Mouse (Mus musculus) cerebellum, adult 11 months (tissue): ENCODE measurements around the gene Tmem174.

Experiments
- DNase-seq: peaks from one replicate; pipeline ENCODE4 v3.0.0; 2022

Gene Tmem174

DNA sequence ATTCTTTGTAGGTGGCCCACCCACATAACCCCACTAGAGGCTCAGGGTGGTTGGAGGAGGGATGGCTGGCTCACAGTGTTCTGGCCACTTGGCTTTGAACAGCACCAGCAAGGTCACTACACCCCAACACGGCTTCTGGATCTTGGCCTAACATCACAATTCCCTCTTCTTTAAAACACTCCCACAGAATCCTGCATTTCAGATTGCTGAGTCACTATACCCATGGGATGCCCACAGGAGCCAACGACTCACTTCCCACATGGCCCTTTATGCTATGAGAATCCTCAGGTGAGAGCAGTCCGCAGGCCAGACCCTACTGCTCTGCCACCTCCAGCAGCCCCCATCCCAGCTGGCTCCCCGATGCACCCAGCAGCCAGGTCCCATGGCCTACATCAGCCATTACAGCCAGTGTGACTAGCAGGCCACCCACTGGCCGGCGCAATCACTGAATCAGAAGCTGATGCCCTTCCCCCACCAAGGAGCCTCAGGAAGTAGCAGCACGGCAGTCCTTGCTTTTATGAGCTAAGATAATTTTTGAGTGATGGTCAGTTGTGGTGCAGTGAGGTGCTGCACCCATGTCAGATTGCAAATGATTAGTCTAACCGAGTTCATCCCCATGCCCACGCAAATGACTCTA is 4.8 kb downstream of the Tmem174 start:
- DNase-seq: no peak

- no peak for DNase-seq
These were observed 5.9 kb downstream of the Tmem174 start for GRCm38 (mm10) chr13:98631105-98631838.

DNA sequence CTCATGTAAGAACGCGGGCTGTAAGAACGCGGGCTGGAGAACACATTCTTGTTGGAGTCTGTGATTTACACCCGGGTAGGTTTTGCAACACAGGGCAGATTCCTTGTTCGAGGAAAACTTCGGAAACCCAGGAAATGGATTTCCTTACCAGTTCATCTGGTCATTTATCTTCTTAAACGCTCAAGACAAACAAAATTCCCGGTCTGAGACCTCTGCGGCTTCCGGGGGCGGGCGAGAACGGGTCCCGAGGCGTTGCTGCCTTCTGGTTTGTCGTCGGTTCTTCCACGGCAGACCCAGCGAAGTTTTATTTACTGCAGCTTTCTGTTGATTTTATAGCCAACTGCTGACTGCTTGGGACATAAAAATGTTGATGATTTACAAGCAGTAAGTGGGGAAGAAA is 10.5 kb downstream of the Tmem174 start:
- no peak for DNase-seq

DNA sequence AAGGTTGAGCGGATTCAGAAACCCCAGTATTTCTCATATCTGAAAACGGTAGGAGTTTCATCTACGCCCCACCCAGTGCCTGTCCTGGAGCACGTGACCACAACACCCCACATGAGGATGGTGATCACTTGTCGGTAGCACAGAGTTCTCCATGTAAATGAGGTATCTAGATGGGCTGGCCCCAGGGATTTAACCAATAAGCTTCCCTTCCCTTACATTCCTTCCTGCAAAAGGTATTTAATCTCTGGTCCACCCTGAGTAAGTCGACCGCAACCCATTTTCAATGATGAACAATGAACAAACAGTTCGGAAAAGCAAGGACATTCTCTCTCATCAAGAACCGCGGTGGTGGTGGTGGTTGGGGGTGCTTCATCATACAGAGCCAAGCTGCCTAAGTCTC is 12.7 kb downstream of the Tmem174 start:
- no peak for DNase-seq

DNA sequence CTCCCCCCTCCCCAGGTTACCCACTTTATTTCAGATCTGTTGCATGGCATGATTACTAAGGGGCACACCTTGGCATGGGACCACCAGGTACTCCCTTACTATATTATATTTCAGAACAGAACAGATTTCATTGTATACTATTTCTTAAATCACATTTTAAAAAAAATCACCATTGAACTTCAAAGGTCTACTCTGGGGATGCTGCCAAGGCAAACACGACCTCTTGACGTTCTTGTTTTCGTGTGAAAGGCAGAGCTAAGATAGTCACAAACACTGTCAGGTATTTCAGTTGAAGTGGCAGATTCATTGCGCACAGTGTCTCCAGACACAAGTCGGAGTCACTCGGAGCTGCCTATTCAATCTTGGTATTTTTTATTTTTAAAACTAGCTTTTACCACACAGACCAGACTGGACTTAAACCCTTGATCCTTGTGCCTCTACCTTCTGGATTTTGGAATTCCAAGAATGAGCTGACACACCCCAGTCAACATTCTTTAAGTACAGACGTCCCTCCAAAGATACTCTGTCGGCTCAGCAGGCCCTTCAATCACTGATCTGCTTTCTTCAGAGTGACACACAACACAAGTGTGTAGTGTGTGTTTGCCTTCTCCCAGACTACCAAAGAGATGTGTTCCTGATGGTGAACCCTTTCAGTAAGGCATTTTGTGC is 14.2 kb downstream of the Tmem174 start:
- no peak for DNase-seq

DNA sequence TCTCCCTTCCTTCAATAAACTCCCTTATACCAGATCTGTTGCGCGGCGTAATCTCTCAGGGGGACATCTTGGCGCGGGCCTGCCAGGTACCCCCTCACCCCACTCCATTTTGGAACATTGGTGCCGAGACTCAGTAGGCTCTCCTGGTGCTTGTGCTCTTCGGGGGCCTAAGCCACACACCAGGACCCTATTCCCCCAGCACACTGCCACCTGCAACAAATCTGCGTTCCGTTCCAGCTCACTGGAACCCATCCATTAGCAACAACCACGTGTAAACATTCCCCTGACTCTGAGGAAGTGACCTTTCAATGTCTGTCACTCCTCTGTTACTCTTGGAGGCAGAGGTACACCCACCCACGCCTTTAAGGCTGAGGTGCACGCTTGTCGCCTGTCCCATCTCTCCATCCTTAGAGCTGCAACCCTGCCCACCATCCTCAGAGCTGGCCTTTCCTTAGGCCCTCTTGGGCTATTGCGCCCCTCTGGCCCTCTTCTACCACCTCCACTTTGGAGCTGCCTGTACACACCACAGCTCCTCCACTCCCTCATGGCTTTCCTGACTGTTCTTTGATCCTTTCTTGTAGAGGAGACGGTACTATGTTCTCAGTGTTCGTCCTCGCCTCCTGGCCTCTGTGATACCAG is 19.7 kb downstream of the Tmem174 start:
- DNase-seq: no peak

DNA sequence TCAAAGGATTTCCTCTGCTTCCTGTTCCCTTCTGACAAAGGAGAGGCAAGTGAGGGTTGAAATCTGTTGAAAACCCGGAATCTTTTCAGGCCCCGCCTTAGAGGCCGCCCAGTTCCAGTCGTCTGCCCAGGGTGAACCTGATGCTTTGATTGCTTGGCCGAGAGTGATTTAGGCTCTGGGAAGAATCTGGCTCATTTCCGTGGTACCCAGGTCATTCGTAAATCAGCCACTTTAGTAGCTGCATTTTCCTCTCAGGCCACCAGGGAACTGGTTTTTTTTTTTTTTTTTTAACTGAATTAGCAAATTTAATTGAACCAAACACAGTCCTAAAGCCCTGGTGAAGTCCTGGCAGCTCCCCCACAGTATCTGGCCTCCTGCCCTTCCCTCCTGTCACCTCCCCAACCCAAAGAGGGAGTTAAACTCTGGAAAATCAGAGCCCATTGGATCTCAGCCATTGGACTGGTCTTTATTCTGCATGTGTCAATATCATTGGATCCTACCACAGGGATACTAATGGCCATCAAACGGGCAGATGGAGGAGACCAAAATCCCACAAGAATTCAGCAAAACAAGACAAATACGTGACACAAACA is 29.2 kb downstream of the Tmem174 start:
- DNase-seq: no peak

GRCm38 (mm10) chr13:98603799-98604198 is 33.4 kb downstream of the Tmem174 start:
- no peak for DNase-seq

- no peak for DNase-seq
These were observed 40.5 kb downstream of the Tmem174 start for GRCm38 (mm10) chr13:98596746-98597145.

DNA sequence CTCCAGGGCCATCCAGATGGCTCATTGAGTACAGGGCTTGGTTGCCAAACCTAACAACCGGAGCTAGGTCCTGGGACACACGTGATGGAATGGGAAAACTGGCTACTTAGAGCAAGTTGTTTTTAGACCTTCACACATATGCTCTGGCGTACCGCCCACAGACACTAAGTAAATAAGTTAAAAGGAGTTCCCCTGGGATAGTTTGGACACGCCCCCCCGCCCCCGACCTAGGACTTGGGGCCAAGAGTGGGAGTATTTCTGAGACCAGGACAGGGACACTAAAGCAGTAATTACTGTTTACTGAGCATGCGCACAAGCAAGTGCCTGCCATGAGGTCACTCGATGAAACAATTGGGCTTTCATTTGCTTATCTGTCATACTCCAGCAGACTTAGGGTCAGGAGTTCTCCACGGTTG is 42.5 kb downstream of the Tmem174 start:
- no peak for DNase-seq

DNA sequence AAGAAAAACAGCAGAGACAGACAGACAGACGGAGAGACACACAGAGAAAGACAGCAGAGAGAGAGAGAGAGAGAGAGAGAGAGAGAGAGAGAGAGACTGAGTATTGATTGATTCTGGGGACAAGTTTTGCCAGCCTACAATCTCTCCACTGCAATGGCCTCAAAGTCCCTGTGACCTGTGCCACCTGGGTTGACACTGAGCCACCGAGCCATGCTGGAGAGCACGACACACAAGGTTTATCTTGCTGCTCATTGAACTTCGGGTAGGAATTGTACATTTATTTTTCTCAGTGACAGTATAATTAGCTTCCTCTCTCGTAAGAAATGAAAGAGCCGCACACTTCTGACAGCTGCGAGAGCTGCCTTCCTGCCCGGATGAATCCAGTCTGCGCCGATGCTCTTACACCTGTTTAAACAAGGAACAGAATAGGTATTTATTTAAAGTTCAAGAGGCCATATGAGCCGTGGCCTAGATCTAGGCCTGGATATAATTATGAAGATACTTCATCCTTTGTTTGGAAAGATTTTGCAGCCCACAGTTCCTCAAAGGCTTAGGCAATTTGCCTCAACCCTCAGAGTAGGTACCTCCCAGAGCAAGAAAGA is 43.2 kb downstream of the Tmem174 start:
- no peak for DNase-seq

DNA sequence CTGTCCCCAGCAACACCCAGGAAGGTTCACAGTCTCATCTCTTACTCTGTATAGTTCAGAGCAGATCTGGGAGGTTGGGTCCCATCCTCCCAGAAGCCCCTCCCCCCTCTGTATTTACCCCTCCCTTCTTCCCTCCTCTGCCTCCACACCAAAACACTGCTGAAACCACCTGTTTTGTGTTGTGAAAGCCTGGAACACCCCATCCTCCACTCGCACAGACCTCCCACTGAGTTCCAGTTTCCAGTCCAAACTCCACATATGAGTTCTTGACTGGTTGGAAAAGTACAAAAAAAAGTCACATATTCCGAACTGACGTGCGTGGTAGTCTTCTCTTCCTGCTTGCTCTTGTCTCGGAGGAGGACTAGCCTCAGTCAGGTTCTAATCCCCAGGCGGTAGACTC is 45.8 kb downstream of the Tmem174 start:
- no peak for DNase-seq

DNA sequence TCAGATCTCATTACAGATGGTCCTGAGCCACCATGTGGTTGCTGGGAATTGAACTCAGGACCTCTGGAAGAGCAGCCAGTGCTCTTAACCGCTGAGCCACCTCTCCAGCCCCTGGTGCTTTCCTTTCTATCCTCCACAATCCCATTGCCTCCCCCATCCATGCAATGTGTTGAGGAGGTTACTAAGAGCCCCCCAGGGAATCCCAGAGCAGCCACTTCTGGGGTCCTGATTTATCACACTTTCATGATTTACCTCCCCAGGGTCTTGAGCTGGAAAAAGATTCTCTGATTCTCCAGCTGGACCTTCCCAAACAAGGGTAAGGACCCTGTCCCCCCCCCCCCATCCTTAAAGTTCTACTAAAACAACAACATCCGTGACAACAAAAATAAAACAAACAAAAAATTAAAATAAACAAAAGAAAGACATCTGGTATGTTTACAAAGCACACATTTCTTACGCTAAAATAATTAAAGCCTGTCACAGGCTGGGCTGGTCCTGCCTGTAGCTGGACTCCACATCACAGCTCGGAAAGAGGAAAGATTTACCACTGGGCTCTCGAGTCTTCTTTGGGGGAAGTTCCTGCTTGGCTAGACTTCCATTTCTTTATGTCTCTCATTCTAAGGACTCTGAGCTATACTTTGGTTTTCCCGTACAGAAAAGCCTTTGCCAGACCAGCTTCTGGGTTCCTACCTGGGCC is 46.4 kb downstream of the Tmem174 start:
- DNase-seq: no peak

- DNase-seq: no peak
These were observed 47.6 kb downstream of the Tmem174 start for GRCm38 (mm10) chr13:98589572-98589971.

DNA sequence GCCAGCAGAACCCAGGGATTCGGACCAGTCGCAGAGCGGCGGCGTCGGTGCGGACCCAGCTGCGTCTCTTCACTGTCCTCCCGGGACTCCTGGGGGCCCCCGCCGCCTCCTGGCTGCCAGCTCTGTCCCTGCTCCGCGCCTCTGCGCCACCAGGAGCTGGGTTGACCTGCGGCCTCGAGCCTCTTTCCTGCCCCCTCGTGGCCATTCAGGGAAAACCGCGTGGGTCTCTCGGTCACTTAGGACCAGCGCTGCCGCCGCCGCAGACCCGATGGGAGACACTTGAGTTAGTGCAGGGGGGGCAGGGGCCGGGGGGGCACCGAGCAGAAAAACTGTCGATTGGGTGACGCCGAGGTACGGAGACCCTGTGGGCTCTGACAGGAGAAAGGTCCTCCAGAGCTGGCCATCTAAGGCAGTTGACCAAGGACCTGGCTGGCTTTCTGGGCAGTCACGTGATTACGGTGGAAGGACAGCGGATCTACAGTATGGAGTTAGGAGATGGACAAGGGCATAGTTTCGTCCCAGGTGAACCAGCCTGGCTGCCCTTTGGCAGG is 48.2 kb downstream of the Tmem174 start:
- DNase-seq: peak; percentile 53

GRCm38 (mm10) chr13:98588480-98588879 is 48.7 kb downstream of the Tmem174 start:
- DNase-seq: no peak

DNA sequence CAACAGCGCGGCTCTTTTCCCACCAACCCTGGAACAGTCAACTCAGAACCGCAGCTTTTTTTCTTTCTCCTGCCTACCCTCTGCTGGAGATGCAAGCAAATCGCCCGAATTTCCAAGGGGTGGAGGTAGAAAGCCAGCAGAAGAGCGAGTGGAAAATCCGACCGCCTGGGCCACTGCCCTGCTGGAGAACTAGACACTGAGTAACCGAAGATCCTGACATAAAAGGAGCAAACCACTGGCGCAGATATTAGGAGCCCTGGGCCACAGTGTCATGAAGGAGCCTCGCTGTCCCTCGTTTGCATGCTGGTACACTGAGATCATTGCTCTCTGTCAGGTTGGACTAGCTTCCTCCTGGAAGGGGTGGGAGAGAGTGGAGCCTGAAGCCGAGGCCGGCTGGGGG is 49.6 kb downstream of the Tmem174 start:
- DNase-seq: no peak

DNA sequence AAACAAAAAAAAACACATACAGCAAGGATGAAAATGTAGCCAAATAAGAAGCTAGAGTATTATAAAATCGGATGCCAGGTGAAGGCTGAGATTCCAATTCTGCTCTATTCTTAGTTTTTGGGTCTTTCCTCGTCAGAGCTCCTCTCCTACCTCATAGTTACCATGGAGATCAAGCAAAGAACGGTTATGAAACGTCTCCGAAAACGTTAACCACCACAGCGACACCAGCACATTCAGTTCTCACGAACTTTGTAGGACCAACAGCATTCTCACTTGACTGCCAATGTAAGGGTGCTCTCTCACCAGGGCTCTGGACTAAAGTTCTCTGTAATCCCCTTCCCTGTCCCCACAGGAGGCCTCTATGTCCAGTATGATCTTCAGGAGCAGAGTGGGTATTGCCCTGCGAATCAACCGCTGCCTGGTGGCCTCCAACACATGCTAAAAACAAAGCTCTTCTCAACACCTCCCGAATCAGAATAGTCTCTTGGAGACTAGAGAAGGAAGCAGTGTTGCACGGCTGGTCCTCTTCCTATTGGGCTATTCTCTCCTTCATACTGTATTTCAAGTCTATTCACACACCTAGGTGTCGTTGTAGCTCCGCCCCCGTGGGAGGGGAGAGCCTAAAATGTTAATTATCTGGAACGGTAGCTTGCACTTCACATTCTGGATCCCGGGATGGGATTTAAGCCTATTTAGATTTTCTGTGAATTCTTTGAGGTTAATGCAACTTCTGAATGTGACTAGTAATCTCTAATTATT is 50.2 kb downstream of the Tmem174 start:
- DNase-seq: no peak
